Mouse (Mus musculus): Measurements from ENCODE around the gene Ino80d.
"Not testable (repeated sequence)": the region's sequence is repeated elsewhere in the genome, so short reads cannot be mapped to it uniquely, and the experiment has no call there.

The Ino80d gene

DNA sequence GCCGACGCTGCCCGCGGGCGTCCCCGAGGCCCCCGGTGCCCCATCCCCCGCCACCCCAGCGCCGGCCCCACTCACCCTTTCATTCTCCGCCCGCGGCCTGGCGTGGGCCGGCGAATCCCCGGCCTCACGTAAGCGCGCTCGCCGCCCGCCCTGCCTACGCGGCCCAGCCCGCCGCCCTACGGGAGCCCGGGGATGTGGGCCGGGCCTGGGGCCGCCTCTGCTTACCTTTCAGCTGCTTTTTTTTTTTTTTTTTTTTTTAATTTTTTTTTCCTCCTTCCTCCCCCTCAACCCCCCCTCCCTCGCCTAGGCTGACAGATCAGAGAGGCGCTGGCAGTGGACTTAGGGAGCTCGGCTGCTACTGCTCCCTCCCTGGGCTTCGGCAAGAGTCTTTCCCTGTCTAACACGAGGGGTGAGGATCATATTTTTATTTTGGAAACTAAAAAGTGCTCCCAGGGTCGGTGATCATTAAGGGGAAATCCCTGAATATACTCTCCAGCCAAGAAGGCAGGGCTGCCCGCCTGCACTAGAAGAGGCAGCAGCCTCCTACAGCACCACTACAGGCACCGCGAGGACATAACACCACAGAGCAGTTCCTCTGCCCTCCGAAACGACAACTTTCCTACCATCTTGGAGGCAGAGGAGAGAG, at the start of gene Ino80d:
TSS of gene Ino80d (minus strand) at position 532 of the 646 bp plus-strand sequence.
- peak; percentile 86 to 88 for DNase-seq (ENCODE audit: low spot score in 2 of 2)

DNA sequence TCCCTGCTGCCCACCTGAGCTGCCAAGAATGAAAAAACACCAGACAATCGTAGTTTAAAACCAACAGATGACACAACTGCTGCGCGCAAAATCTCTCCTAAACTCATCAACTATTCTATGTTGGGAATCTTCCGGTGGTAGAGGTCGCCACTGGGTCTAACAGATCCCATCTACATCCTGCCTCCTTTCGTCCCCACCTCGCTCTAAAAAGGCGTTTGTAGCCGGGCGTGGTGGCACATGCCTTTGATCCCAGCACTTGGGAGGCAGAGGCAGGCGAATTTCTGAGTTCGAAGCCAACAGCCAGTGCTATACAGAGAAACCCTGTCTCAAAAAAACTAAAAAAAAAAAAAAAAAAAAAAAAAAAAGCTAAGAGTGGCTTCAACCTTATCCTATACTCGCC, 25.8 kb upstream of the Ino80d start:
- DNase-seq (ENCODE audit: low spot score in 2 of 2) = no peak

DNA sequence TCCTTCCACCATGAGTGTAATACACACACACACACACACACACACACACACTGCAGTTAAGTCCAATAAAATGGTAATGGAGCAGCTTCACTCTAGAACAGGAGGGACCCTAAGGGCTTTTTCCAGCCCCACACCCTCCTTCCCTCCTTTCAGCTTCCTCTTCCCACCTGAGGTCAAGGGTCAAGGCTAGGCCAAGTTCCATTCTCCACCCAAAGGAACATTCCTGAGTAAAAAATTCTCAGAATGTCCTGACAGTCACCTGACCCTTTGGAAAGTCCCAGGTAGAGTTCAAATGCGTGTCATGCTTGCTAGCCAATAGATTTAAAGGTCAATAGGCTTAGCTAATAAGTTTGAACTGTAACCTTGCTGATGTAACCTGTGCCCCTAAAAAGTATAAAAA, 24.1 kb upstream of the Ino80d start:
- not testable (repeated sequence) for DNase-seq (ENCODE audit: low spot score in 2 of 2)

DNA sequence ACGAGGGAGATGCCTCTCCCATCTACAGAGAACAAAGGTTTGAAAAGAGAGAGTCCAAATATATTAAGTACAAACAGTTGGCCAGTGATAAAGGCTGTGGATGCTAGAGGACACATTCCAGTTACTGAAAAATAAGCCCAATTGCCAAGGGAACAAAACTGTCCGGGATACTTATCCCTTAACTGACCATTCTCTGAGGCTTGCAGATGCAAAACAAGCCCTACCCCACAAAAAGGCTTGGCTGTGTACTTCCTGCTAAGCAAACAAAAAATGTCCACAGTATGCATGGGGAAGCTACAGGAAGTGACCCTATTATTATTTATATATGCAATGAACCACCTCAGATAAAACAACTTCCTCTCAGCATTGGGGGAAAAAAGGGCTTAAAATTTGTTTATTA, 23.5 kb upstream of the Ino80d start:
- DNase-seq (ENCODE audit: low spot score in 2 of 2) = no peak

DNA sequence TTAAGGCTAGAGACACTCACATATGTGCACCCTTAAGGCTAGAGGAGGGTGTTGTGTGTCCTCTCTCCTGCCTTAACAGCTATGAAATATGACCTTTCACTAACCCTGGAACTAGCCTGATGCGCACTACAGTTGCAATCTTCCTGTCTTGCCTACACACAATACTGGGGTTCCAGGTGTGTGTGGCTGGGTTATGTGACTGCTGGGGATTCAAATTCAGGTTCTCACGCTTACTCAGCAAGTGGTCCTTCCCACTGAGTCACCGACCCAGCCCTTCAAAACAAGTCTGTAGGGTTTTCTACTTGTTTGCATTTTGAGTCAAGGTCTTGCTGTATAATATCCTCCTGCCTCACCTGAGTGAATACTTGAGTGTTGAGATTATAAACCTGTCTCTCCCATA, 20.1 kb upstream of the Ino80d start:
- no peak for DNase-seq (ENCODE audit: low spot score in 2 of 2)

DNA sequence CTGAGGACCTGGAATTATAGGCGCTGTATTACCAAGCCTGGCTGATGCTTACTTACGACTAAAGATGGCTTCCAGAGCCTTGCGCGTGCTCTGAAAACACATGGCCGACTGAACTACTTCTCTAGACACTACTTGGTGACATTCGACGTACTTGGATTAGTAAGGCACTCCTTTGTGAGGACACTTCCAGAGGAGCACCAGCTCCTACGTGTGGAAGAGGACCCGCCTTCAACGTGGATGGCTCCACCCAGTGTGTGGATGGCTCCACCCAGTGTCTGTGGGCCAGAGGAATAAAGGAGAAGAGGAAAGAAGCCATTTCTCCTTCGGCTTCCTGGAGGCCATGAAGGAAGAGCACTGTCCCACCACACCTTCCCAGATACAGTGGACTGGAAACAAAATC, 17.3 kb upstream of the Ino80d start:
- no peak for DNase-seq (ENCODE audit: low spot score in 2 of 2)

DNA sequence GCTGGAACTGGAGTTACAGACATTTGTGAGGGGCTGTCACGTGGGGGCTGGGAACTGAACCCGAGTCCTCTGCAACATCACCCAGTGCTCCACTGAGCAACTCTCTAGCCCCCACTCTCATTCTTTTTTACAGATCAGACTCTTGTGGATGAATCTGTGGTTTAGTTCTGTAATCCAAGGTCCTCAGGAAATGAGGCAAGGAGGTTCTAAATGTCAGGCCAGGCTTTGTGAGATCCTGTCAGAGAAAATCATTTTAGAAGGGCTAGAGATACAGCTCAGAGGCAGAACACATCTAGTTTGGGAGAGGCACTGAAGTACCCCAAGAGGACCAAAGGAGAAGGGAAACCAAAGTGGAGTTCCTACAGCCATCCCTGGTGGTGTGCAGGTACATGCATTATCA, 16.4 kb upstream of the Ino80d start:
- no peak for DNase-seq (ENCODE audit: low spot score in 2 of 2)

DNA sequence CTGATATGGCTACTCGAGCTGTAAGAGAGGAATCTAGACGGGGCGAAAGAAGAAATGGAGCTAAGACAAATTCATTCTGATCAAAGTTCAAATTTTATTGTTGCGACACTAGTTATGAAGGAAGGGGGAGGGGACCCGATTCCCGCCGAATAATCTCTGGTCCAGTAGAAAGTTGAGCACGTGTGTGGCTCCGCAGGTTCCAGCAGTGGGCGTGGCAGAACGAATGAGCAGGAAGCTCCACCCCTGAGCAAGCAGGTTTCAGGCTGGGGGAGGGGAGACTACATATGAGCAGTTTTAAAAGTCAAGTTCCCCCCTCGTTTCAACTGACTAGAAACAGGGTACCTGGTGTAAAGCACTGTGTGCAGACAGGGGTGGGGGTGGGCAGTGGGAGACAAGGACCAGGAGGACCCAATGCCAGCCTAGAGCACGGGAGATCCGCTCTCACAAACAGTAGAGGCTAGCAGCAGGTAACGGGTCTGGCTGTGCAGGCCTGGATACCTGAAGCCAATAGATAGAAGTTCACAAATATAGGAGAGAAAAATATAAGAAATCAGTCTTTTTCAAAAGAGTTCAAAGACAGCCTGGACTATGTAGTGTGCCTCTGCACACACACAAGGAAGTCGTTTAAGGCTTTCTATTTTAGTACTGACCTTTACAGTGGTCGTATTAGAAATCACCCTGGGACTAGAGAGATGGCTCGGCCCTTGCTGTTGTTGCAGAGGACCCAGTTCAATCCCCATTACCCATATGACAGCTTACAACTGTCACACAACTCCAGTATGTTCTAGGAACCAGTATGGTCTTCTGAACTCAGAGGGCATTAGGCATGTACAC, 15.6 kb upstream of the Ino80d start:
- peak; percentile 8 to 22 for DNase-seq (ENCODE audit: low spot score in 2 of 2)

DNA sequence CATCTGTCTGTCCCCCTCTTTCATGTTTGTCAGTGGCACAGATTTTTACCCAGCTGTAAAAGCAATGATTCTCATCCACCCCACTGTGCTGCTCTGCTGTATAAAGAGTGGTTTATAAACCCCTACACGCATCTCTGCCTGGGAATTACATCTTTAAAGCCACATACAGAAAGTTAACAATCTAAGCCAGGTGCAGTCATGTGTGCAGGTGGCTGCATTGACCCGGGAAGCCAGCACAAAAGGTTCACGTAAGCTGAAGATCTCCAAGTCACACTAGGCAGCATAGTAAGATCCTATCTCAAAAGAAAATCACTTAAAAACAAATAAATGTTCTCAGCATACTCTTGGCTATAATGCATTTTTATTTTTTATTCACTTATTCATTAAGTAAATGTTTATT, 14.8 kb upstream of the Ino80d start:
- no peak for DNase-seq (ENCODE audit: low spot score in 2 of 2)

DNA sequence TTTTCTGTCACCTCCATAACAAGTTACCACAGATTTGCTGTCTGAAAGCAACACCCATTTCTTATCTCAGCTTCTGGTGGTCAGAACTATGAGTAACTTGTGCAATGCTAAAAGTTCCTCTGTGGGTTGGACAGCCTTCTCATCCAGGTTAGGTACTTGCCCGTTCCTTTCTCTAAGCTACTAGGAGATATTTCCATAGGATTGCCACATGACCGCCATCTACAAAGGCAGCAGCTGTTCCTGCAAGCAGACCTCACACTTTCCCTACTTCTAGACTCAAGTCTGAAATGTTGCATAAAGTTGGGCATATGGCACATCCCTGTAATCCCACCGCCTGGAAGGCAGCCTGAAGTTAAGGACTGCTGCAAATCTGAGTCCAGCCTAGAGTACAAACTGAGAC, 11.7 kb upstream of the Ino80d start:
- DNase-seq (ENCODE audit: low spot score in 2 of 2) = no peak

DNA sequence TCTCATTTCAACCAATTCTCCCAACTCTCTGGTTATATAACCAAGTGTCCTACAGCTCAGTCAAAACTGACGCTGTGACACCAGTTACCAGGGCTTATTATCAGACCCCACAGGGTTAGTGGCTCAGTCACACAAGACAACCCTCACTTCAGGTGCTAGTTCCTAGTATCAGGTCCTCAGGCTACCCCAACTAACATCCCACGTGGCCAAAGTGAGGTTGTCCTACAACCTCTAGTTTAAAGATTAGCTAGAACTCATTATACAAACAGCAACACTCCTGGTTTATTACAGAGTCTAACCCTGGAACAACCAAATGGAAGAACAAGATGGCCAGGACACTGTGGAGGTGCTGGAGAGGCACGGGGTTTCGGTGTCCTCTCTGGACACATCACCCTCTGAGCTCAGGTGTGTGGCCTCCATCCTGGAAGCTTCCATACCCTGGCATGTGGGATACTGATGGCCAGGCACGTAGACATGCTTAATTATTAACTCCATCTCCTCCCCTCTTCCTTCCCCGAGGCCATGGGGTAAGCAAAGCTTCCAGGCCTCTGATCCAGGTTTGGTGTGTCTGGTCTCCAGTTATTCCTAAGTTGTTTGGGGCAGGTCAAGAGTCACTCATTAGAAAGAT, 9.5 kb upstream of the Ino80d start:
- no peak for DNase-seq (ENCODE audit: low spot score in 2 of 2)

DNA sequence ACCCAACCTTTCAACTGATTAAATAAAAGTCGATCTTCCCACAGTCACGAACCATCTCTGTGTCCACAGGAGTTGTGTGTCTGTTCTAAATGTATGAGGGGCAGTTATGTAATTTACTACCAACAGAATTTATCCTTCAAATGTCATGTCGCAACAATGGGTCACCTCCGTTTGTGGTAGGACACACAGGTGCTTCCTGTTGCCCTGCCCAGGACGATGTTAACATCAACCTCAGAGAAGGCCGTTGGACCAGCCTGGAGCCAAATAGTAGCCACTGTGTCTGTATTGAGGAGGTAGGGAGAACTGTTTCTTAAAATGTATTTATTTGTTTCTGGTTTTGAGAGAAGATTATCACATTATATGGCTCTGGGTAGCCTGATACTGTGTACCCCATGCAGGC, 7.5 kb upstream of the Ino80d start:
- DNase-seq (ENCODE audit: low spot score in 2 of 2) = no peak

DNA sequence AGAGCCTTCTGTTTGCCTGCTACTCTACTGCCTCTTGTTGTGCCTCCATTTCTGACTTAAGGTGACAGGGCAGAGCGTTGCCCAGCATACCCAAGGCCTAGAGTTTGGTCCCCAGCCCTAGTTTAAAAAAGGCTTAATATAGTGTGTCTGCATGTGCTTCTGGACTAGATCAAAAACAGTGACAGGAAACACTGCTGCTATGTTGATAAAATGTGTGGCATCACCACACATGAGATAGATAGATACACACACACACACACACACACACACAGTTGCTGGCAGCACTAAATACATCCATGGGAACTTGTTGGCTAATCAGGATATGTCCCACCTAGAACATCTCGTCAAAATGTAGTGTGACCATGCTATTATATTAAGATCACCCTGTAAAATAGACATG, 5.9 kb upstream of the Ino80d start:
- no peak for DNase-seq (ENCODE audit: low spot score in 2 of 2)

DNA sequence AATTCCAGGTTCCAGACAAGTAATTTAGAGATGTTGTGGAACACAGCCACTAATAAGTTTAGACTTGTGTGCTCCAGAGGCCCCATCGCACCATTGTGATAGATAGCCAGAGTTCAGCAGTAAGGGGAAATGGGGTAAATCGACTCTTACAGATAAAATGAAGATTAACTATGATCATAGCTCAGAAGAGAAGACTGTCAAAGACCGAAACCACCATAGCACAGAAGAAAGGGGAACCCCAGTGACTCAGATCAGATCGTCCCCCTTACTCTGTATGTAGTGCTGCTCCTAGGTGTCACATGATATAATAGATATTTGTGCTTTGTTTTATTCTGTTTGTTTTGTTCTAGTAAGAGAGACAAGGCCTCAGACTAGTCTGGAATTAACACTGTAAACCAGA, 5.2 kb upstream of the Ino80d start:
- no peak for DNase-seq (ENCODE audit: low spot score in 2 of 2)

DNA sequence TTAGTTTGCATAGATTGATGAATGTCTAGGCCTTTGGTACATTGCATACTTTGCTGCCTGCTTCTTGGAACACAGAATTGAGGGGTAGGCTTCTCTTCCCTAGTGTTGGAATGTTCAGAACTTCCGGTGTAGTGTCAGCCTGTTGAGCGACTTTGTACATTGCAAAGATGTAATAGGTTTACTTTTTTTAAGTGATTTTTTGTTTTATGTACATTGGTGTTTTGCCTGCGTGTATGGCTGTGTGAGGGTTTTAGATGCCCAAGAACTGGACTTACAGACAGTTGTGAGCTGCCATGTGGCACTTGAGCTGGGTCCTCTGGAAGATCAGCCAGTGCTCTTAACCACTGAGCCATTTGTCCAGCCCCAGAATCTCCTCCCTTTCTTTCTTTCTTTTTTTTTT, 1.1 kb upstream of the Ino80d start:
- DNase-seq (ENCODE audit: low spot score in 2 of 2) = no peak

DNA sequence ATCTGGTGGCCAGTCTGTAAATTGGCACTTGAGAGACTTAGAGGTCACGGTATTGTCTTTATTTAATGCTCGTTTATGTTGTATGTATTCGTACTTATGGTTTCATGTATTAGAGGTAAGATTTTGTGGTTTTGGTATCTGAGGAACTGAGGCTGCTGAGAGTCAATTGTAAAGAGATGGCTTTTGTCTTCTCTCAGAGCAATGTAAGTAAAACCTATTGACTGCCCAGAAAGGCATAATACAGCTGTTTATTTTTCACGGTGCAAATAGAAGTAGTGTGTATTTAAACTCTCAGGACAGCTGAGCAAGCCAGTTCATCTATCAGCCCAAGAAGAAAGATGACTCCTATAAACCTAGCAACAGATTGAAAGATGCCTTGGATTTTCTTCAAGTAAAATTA, 629 bp upstream of the Ino80d start:
- no peak for DNase-seq (ENCODE audit: low spot score in 2 of 2)

DNA sequence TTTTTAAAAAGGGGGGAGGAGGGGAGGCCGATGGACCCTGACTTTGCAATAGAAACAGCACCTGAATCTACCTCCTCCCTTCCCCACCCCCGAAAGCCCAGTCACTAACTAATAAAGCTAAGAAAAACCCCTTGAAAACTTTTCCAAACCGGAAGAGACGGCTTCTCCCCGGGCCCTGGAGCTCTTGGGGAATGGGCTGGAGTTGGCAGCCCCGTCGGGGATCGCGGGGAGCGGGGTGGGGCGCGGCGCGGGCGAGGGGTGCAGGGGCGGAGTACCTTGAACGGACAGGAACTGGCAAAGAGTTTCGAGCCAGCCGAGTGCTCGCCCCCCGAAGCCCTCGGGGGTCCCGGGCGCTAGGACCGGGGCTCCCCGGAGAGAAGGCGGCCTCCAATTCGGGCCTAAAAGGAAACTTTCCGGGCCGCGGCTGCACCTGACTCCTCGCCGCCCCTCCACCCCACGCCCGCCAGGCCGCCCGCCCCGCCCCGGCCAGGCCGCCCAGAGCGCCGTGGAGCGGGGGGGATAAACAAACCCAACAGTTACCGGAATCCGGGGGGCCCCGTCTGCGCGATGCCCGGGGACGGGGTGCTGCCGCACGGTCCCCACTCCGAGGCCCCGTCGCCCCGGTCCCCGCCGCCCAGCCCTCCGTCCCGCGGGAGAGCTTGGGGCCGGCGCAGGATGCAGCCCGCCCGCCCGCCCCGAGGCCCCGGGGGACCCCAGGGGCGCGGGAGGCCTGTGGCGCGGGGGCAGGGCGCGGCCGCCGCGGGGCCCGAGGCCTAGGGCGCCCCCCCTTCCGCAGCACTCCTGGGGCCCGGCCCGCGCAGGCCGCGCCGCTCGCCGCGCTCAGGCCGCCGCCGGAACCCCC, 962 bp downstream of the Ino80d start:
- DNase-seq (ENCODE audit: low spot score in 2 of 2) = peak; percentile 68 to 69

DNA sequence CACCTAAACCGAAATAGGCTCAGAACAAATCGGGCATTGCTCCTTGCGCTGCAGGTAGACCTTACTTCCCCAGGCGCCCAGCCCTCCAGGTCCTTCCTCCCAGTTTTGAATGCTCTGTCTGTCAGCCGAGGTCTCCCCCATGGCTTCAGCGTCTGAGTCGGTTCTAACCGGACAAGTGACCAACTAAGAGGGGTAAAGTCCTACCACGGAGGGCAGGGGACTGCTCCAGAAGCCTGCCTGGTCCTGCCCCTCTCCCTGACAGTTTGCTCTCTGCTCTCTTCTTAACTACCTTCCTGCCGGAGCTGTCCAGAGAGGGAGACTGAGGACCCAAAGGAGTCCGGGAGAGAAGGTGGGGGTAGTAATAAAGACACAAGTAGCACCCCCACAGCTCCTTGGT, 1.6 kb downstream of the Ino80d start:
- peak; percentile 31 to 33 for DNase-seq (ENCODE audit: low spot score in 2 of 2)

DNA sequence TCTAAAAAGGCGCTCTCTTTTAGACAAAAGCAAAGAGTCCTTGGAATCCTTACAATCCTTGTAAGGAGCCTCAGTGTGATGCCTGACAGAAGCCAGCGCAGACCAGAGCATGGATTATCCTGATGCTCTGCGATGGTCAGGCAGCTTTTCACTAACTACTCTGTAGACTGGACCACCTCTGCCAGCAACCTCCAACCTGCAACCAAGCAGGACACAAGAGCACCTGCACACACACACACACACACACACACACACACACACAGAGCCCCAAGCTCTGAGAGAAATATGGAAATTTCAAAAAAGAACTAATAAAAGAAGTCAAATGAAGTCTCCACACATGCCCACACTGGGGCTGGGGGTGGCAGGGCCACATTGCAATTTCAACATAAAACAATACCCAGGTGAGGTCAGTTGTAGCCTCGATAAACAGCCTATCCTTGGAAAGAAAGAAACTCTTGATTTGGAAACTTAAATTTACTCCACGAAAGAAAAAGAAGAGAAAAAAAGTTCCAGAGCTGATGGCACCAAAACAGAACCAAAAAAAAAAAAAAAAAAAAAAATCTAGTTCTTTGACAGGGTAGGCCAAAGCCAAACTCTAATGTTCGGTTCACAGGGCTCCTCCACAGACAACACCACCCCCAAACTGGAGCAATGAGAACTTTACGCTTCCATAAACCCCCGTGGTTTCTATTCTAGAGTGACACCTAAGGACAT, 2.2 kb downstream of the Ino80d start:
- no peak for DNase-seq (ENCODE audit: low spot score in 2 of 2)

DNA sequence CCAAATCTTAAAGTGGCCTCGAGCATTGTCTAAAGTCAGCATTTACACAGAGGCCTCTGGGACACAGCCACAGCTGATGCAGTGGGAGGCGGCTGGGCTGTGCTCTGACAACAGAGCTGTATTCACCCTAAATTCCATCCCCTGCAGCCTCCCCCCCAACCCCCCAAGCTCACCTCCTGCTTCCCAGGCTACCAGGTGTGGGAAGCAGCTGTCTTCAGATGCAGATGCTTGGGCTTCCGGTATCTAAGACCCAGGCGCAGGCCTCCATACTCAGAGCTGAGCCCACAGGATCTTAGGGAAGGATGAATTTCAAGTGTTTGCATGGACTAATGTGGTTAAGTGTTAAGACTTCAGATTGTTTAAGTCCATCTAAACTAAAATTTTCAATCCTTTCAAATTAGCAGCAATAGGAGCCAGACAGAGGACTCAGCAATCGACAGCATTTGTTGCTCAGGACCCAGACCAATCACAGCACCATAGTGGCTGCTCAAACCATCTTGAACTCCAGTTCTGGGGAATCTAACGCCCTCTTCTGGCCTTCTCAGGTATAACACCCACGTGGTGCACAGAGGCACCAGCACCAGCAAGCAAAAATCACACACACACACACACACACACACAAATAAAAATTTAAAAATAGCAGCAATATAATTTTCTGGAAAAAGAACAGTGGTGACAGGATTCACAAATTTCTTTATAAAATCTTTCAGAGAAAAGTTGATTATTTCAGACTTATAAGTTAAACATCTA, 3.8 kb downstream of the Ino80d start:
- peak in 1 of 2 experiments; percentile 25 for DNase-seq (ENCODE audit: low spot score in 2 of 2)

Measured in spleen, postnatal 36 days (tissue).